Mouse (Mus musculus): ENCODE results near the gene Rps19bp1. TPM values are rescaled to one million over a fixed set of nuclear protein-coding genes. Genes with fewer than 3 reads are reported as not detected.

The Rps19bp1 gene
- 53.5 and 54.6 TPM in 2 replicates for polyA plus RNA-seq (2015; fragmentation: Nextera tagmentation; extraction: Ambion mirVana)

GRCm38 (mm10) chr15:80263610-80264575, at the start of gene Rps19bp1:
TSS of gene Rps19bp1 (minus strand) at chr15:80264315.
- Histone ChIP-seq H3K36me3 (peaks cover 13% of the 10 kb centered on the region), H3K27me3 (no peaks in the 10 kb centered on the region), H3K27ac (replicated peaks) (peak within 1 kb of the TSS; percentile 63), H3K9ac (peak within 1 kb of the TSS; percentile 83), H3K4me3 (replicated peaks) (peak within 1 kb of the TSS; percentile 88), H3K4me2 (replicated peaks) (peak within 1 kb of the TSS; percentile 74), H3K9me3 (replicated peaks) (no peaks in the 10 kb centered on the region), H3K4me1 (peaks cover 17% of the 10 kb centered on the region)
- peak; percentile 92 for ATAC-seq (ENCODE audit: insufficient number of reproducible peaks, low FRiP score, low TSS enrichment, low read depth)
- WGBS: under 1% methylated on average over 66 of the region's 66 CpGs

- Histone ChIP-seq H3K4me3 (replicated peaks) (no peak overlapping the region), H3K27ac (replicated peaks) (no peak overlapping the region), H3K4me2 (replicated peaks) (no peak overlapping the region), H3K9me3 (replicated peaks) (no peaks in the 10 kb centered on the region), H3K4me1 (no peaks in the 10 kb centered on the region), H3K9ac (no peak overlapping the region), H3K27me3 (0 out of 2 replicates have a peak, but pooled peaks cover 4% of the 10 kb centered on the region), H3K36me3 (no peaks in the 10 kb centered on the region)
- ATAC-seq (ENCODE audit: insufficient number of reproducible peaks, low FRiP score, low TSS enrichment, low read depth): no peak
- 40% methylated on average over 8 of the region's 8 CpGs for WGBS
These were observed 42.0 kb upstream of the Rps19bp1 start for GRCm38 (mm10) chr15:80306146-80306545.

DNA sequence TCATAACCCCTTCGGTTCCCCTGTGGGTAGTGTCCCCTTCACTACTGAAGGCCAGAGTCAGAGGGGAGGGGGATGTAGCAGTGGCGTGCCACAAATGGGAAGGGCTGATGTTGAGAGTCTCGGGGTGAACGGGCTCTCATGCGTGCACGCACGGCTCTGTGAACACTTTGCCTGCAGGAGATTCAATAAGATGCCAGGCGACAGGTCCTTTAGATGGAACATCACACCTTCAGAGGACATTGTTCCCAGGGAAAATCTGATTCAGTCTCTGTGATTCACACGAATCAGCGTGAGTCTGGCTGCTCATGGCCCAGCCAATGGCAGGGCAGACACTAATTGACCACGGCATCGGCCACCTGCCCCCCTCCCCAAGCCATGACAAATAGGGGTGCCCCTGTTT, 40.1 kb upstream of the Rps19bp1 start:
- WGBS: 84% methylated on average over 12 of the region's 12 CpGs

DNA sequence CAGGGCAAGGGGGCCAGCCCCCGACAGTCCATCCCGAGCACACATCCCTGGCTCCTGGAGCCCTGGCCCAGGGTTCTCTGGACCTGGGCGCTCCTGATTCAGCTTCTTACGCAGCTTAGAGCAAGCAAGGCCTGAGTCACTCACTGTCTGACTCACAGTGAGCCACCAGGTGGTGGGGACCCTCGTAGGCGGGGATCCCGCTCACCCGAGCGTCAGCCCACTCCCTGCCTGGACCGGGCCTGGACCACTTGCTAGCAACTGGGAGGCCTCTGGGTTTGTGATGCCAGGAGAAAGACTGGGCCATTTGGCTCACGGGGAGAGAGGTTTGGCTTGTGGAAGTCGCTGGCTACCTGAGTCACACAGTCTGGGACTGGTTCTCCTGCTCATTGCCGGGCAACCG, 39.7 kb upstream of the Rps19bp1 start:
- Histone ChIP-seq H3K27me3 (0 out of 2 replicates have a peak, but pooled peaks cover 4% of the 10 kb centered on the region), H3K36me3 (no peaks in the 10 kb centered on the region), H3K9ac (no peak overlapping the region), H3K4me1 (no peaks in the 10 kb centered on the region), H3K27ac (replicated peaks) (no peak overlapping the region), H3K4me2 (replicated peaks) (no peak overlapping the region), H3K4me3 (replicated peaks) (no peak overlapping the region), H3K9me3 (replicated peaks) (no peaks in the 10 kb centered on the region)
- no peak for ATAC-seq (ENCODE audit: insufficient number of reproducible peaks, low FRiP score, low TSS enrichment, low read depth)
- WGBS: 71% methylated on average over 14 of the region's 14 CpGs

More for the DNA sequence above, 40.1 kb upstream of the Rps19bp1 start:
- no peaks in the 10 kb centered on the region for H3K9me3 ChIP-seq (replicated peaks)
- H3K9ac ChIP-seq: no peak overlapping the region
- H3K4me2 ChIP-seq (replicated peaks): no peak overlapping the region
- H3K4me3 ChIP-seq (replicated peaks): no peak overlapping the region
- H3K4me1 ChIP-seq: no peaks in the 10 kb centered on the region
- H3K27ac ChIP-seq (replicated peaks): no peak overlapping the region
- H3K36me3 ChIP-seq: no peaks in the 10 kb centered on the region
- ATAC-seq (ENCODE audit: insufficient number of reproducible peaks, low FRiP score, low TSS enrichment, low read depth): no peak
- 0 out of 2 replicates have a peak, but pooled peaks cover 4% of the 10 kb centered on the region for H3K27me3 ChIP-seq

GRCm38 (mm10) chr15:80297146-80297545, 33.0 kb upstream of the Rps19bp1 start:
- Histone ChIP-seq H3K36me3 (no peaks in the 10 kb centered on the region), H3K27me3 (no peaks in the 10 kb centered on the region), H3K4me1 (no peaks in the 10 kb centered on the region), H3K9ac (no peak overlapping the region), H3K4me2 (replicated peaks) (no peak overlapping the region), H3K27ac (replicated peaks) (no peak overlapping the region), H3K4me3 (replicated peaks) (no peak overlapping the region), H3K9me3 (replicated peaks) (no peaks in the 10 kb centered on the region)
- 94% methylated on average over 1 of the region's 1 CpGs for WGBS
- no peak for ATAC-seq (ENCODE audit: insufficient number of reproducible peaks, low FRiP score, low TSS enrichment, low read depth)

DNA sequence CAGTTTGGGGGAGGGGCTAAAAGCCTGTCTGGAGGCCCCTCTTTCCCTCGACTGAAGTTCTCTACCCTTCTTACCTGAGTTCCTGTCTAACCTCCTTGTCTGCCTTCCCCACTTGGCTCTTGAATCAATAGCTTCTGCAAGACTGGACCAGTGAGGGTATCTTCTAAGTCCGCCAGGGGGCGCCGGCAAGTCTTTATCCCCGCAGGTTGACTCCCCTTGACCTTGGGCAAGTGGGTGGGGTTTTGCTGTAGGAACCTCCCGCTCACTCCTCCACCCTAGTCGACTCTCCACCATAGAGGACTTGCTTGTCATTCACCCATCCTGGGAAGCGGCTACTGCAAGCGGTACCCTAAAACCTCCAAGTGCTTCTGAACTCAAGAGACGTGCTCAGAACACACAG, 25.3 kb upstream of the Rps19bp1 start:
- H3K4me1 ChIP-seq: peaks cover 15% of the 10 kb centered on the region
- no peak overlapping the region for H3K27ac ChIP-seq (replicated peaks)
- H3K27me3 ChIP-seq: peaks cover 64% of the 10 kb centered on the region
- H3K9ac ChIP-seq: no peak overlapping the region
- 9% methylated on average over 10 of the region's 10 CpGs for WGBS
- ATAC-seq (ENCODE audit: insufficient number of reproducible peaks, low FRiP score, low TSS enrichment, low read depth): no peak
- no peak overlapping the region for H3K4me3 ChIP-seq (replicated peaks)
- H3K4me2 ChIP-seq (replicated peaks): no peak overlapping the region
- H3K9me3 ChIP-seq (replicated peaks): no peaks in the 10 kb centered on the region; the same call in 1 of the 2 replicates
- no peaks in the 10 kb centered on the region for H3K36me3 ChIP-seq

DNA sequence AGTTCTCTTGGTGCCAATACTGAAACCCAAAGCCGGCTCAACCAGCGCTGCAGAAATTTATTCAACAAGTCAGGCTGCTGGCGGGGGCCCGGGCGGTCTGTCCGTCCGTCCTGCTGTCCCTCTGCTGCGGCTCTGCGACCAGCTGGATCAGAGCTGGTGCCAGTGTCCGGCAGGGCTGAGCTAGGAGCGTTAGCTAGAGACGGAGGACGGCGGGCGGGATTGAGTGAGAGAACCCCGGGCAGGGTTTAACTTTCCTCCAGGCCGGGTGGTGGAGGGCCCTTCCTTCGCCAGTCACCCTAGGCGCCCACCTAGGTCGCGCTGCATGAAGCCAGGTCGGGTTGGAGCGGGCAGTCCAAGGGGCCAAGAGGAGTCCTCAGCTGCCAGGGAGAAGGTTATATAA, 23.9 kb upstream of the Rps19bp1 start:
- 3% methylated on average over 23 of the region's 23 CpGs for WGBS
- no peak overlapping the region for H3K9ac ChIP-seq
- H3K27me3 ChIP-seq: peaks cover 75% of the 10 kb centered on the region

DNA sequence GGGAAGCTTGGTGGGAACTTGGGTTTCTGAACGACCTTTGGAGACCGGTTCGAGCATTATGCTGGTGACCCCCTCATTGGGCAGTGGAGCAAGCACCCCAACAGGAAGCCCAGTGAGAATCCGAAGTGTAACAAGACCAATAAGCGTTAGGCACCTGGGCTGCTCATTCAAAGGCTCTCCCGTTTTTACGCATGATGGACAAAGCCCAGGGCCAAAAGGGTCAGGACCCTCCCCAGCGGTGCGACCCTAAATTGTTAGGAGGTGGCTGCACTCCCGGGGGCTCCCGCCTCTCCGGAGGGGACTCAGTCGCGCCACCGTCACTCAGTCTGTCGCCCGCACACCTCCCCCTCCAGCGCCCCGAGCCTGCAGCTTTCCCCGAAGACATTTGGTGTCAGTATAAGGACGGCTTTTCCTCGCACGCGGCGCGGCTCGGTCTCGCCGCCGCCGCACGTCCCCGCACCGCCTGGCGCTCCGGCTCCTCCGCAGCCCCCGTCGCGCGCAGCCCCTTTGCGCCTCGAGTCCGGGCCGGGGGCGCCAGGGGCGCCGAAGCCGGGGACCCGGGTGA, 22.8 kb upstream of the Rps19bp1 start, which contains the start of gene Cacna1i:
Gene Cacna1i, plus strand, starts transcription at position 388 of the 565 bp plus-strand sequence.
- H3K4me2 ChIP-seq (replicated peaks): peak within 1 kb of the TSS; percentile 89
- H3K9ac ChIP-seq: no peak within 1 kb of the TSS
- 1% methylated on average over 47 of the region's 50 CpGs for WGBS
- peak within 1 kb of the TSS; percentile 44 for H3K4me3 ChIP-seq (replicated peaks)
- H3K27me3 ChIP-seq: peaks cover 85% of the 10 kb centered on the region
- H3K4me1 ChIP-seq: peaks cover 15% of the 10 kb centered on the region
- no peaks in the 10 kb centered on the region for H3K36me3 ChIP-seq
- H3K9me3 ChIP-seq (replicated peaks): no peaks in the 10 kb centered on the region; the same call in 1 of the 2 replicates
- ATAC-seq (ENCODE audit: insufficient number of reproducible peaks, low FRiP score, low TSS enrichment, low read depth): no peak
- H3K27ac ChIP-seq (replicated peaks): no peak within 1 kb of the TSS

More for the DNA sequence above, 23.9 kb upstream of the Rps19bp1 start:
- Histone ChIP-seq H3K9me3 (replicated peaks) (no peaks in the 10 kb centered on the region; the same call in 1 of the 2 replicates), H3K4me1 (peaks cover 15% of the 10 kb centered on the region), H3K27ac (replicated peaks) (no peak overlapping the region), H3K4me2 (replicated peaks) (peak overlapping the region; percentile 89), H3K4me3 (replicated peaks) (peak overlapping the region; percentile 44), H3K36me3 (no peaks in the 10 kb centered on the region)
- ATAC-seq (ENCODE audit: insufficient number of reproducible peaks, low FRiP score, low TSS enrichment, low read depth): no peak

- ATAC-seq (ENCODE audit: insufficient number of reproducible peaks, low FRiP score, low TSS enrichment, low read depth): no peak
- Histone ChIP-seq H3K36me3 (no peaks in the 10 kb centered on the region), H3K9ac (no peak overlapping the region), H3K9me3 (replicated peaks) (no peaks in the 10 kb centered on the region), H3K4me3 (replicated peaks) (no peak overlapping the region), H3K4me1 (no peaks in the 10 kb centered on the region), H3K4me2 (replicated peaks) (no peak overlapping the region), H3K27ac (replicated peaks) (no peak overlapping the region), H3K27me3 (peaks cover 51% of the 10 kb centered on the region)
- 22% methylated on average over 6 of the region's 6 CpGs for WGBS
These were observed 16.5 kb upstream of the Rps19bp1 start for GRCm38 (mm10) chr15:80280646-80281045.

GRCm38 (mm10) chr15:80279053-80279452, 14.9 kb upstream of the Rps19bp1 start:
- H3K36me3 ChIP-seq: no peaks in the 10 kb centered on the region
- no peak overlapping the region for H3K4me2 ChIP-seq (replicated peaks)
- H3K4me1 ChIP-seq: no peaks in the 10 kb centered on the region
- no peak overlapping the region for H3K27ac ChIP-seq (replicated peaks)
- H3K9ac ChIP-seq: no peak overlapping the region
- no peak for ATAC-seq (ENCODE audit: insufficient number of reproducible peaks, low FRiP score, low TSS enrichment, low read depth)
- no peaks in the 10 kb centered on the region for H3K9me3 ChIP-seq (replicated peaks)
- H3K4me3 ChIP-seq (replicated peaks): no peak overlapping the region
- WGBS: 79% methylated on average over 2 of the region's 2 CpGs
- H3K27me3 ChIP-seq: peaks cover 35% of the 10 kb centered on the region

- H3K36me3 ChIP-seq: no peaks in the 10 kb centered on the region
- ATAC-seq (ENCODE audit: insufficient number of reproducible peaks, low FRiP score, low TSS enrichment, low read depth): no peak
- H3K27ac ChIP-seq (replicated peaks): no peak overlapping the region
- no peaks in the 10 kb centered on the region for H3K4me1 ChIP-seq
- no peak overlapping the region for H3K9ac ChIP-seq
- H3K27me3 ChIP-seq: peaks cover 33% of the 10 kb centered on the region
- no peak overlapping the region for H3K4me3 ChIP-seq (replicated peaks)
- WGBS: 58% methylated on average over 5 of the region's 5 CpGs
- no peaks in the 10 kb centered on the region for H3K9me3 ChIP-seq (replicated peaks)
- H3K4me2 ChIP-seq (replicated peaks): no peak overlapping the region
These were observed 14.1 kb upstream of the Rps19bp1 start for GRCm38 (mm10) chr15:80278121-80278759.
